Mouse (Mus musculus) lung, postnatal 36 days (tissue): Measurements from ENCODE around the gene Npsr1.

Experiments used
- DNase-seq: peaks from one replicate; pipeline ENCODE4 v3.0.0; 2022; ENCODE audit warnings: mixed read lengths

The Npsr1 gene

DNA sequence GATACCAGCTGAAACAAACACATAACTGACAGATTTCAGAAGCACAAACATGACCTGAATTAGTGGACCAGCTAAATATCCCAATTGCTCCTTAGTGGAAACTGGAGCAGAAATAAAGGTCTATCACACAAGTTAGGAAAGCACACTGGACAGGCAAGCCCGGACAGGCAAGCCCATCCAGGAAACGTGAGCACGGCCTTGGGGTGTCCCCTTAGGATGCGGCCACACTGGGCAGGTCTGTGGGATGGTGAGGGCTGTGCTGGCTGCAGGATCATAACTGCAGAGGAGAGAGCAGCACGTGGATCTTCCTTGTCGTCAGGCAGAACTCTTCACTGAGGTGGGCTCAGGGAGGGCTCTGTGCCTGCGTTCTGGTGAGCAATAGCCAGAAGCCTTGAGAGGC lies at the start of gene Npsr1:
Gene Npsr1 (plus strand): TSS at position 301 of the 400 bp plus-strand sequence.
- DNase-seq, result no peak

- no peak for DNase-seq
Observed at GRCm38 (mm10) chr9:24051538-24051937, 46.3 kb upstream of the Npsr1 start.

- no peak for DNase-seq
Observed at GRCm38 (mm10) chr9:24063251-24063650, 34.5 kb upstream of the Npsr1 start.

- DNase-seq, result no peak
Observed at GRCm38 (mm10) chr9:24071664-24072063, 26.1 kb upstream of the Npsr1 start.

GRCm38 (mm10) chr9:24077596-24077995 lies 20.2 kb upstream of the Npsr1 start:
- DNase-seq, result no peak

- no peak for DNase-seq
Observed at GRCm38 (mm10) chr9:24091875-24092274, 5.9 kb upstream of the Npsr1 start.

DNA sequence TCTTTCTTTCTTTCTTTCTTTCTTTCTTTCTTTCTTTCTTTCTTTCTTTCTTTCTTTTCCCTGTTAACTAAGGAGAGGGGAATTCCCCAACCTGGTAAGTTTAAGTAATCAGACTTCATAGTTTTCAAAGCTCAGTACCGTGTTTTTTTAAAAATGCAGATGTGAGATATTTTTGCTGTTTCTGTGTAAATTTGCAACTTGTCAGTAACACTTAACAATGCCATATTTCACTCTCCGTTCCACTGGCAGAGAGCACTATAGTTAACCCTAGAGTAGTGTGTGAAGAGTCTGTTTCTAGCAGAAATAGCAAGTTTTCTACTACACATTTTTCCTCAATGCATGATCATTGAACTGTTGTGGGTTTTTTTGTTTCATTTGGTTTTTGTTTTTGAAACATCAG lies 730 bp downstream of the Npsr1 start:
- no peak for DNase-seq

- no peak for DNase-seq
Observed at GRCm38 (mm10) chr9:24099631-24100030, 1.8 kb downstream of the Npsr1 start.

DNA sequence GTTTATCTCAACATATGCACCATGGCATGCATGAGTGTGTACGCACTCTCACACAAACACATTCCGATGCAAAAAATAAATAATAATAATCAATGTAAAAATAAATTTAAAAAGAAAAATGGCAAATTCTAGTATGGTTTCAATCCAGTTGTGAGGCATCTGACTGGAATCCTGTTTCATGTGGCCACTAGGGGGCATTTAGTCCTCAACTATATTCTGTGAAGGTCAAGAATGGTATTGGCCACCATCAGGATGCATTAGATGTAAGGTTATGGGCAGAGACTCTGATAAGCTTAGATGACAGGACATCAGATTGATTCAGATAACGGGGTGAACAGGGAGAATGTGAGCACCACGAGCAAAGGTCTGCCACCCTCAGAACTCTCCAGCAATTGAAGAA lies 21.6 kb downstream of the Npsr1 start:
- peak; percentile 37 for DNase-seq

- no peak for DNase-seq
Observed at GRCm38 (mm10) chr9:24133142-24133541, 35.3 kb downstream of the Npsr1 start.

GRCm38 (mm10) chr9:24136354-24136753 lies 38.6 kb downstream of the Npsr1 start:
- no peak for DNase-seq

DNA sequence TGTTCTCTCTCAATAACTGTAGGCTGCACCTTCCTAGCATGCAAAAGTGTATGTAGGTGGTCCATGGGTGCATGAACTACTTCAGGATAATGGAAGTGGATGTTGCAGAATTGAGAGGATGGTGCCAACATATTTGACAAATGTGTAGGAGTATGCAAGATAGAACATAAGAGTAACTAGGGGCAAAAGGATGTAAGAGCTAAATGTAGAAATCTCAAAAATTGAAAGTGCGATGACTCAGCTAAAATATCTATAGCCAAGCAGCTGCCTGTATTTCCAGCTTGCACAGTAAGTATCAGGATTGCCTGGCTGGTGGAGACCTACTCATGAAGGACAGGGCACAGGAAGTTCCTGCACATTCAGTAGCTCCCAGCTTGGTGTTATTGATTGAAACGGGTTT lies 46.5 kb downstream of the Npsr1 start:
- no peak for DNase-seq

GRCm38 (mm10) chr9:24157208-24157607 lies 59.4 kb downstream of the Npsr1 start:
- DNase-seq, result no peak

GRCm38 (mm10) chr9:24160409-24160808 lies 62.6 kb downstream of the Npsr1 start:
- DNase-seq, result no peak

GRCm38 (mm10) chr9:24168501-24168900 lies 70.7 kb downstream of the Npsr1 start:
- DNase-seq, result no peak

DNA sequence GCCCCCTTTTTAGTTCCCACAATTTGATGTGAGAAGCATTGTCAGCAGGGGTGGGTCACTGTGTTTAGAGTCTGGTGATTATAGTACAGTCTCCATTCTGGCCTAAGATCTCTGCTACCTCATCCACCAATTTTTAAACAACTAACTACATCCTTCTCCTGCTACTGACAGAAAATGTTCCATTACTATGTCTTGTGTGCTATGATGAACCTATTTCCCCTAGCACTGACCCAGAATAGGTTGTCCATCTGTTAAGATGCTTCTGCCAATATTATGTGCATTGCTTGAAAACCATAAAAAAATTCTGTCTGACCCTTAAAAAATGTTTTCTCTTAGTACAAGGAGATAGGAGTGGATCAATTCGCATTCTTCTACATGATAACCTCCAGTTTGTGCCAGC lies 72.9 kb downstream of the Npsr1 start:
- DNase-seq, result no peak

DNA sequence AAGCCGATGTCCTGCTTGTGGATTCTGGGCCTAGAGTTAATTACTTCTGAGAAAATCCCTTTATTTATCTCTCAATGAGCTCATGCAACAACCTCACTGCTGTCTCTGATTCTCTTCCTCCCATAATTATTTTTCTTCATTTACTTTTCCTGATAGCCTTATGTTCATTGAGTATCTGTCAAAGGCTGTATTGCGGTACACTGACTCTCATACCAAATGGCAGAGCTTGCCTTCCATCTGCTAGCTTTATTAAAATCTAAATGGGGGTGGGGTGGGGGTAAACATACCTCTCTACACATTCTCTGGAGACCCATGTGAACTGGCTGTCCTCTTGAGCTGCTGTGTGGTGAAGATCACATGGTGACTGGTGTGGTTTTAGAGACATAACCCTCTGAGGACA lies 80.9 kb downstream of the Npsr1 start:
- no peak for DNase-seq

- DNase-seq, result no peak
Observed at GRCm38 (mm10) chr9:24180926-24181325, 83.1 kb downstream of the Npsr1 start.

DNA sequence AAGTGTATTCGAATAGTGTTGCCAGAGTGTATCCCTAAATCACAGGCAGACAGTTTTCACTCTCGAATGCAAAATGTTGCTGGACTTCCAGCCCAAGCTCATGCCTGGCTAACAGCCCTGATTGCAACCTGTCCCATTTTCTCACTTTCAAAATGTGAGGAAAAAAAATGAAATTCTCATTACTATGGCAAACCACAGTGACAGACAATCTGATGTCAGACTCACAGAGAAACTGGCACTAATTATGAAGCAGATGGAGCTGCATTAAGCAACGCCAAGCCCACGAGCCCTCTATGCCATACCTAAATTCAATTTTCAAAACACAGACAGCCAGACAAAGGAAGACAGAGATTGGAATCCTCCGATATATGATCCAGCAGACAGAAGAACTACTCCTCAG lies 88.5 kb downstream of the Npsr1 start:
- no peak for DNase-seq

DNA sequence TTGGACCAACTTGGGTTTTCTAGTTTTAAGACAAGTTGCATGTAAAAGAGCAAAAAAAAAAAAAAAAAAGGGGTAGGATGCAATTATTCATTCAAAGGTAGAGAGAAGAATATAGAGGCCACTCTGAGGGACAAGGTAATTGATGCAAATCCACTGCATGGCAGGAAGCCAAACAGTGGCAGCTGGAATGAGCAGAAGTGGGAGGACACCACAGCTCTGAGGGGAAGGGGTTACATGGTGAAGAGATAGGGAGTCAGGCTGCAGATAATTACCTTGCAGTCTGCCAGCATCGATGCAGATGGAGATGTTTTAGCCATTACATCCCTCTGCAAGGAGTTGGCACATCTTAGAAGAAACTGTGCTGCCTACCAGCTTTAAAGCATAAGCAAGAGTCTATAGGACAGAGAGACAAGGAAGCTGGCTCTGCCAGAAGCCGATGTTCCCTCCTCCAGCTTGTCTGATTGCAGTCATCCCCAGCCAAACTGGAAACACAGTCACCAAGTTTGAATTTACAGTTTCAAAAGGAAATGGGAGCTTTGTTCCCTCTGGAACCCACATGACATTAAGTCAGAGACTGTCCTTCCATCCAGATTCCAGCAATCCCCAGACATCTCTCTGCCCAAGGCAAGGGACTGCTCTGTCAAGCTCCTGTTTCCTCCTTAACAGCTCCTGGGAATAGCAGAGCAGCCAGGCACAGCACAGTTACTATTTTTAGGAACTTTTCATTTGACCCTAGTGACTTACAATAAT lies 91.9 kb downstream of the Npsr1 start:
- no peak for DNase-seq

DNA sequence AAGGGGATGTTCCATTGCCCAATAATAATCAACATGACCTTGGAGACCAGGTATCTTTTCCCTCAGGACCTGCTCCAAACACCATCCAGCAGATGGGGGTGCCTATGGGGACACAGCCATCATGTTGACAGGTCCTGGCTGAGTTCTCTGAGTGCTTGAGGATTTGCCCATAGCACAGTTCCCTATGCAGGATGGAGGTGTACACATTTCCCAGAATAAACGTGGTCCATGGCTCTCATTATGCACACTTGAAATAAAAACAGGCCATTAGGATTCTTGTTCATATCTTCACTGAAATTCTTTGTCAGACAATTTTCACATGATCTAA lies 92.4 kb downstream of the Npsr1 start:
- DNase-seq, result no peak

DNA sequence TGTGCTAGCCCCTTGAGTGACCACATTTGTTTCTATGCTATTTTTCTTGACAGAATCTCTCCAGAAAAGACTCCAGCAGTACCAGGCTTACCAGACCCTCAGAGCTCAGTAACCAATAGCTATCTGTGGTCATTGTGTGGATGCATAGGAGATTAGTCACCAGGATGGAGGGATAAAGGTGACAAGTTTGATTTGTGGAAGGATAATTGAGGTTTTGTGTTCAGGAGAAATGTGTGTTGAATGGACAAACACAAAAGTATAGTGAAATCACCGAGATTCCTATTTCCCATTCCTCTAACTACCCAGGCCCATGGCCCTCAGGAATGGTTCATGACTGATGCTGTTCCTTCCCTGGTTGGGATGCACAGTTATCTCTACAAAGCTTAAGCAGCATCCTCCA lies 100.5 kb downstream of the Npsr1 start:
- DNase-seq, result no peak

DNA sequence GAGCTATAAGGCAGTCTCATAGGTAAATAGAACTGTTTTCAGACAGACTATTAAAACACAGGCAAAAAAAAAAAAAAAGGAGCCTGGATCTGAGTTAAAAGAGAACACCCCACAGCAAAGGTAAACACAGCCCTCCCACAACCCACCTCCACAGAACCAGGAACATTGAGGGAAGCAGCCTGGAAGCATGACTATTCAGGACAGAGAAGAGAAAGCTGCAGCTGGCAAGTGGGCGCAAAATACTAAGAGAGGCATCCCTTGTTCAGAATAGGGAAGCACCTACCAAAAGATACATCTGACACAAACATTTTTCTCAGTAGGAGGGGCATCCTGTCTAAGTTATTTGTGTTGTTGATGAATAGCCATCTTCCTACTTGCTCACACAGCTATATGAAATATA lies 113.8 kb downstream of the Npsr1 start:
- DNase-seq, result no peak

- no peak for DNase-seq
Observed at GRCm38 (mm10) chr9:24217721-24218120, 119.9 kb downstream of the Npsr1 start.

GRCm38 (mm10) chr9:24236461-24236860 lies 138.7 kb downstream of the Npsr1 start:
- DNase-seq, result no peak
